Mouse (Mus musculus) midbrain, embryonic 16.5 days (tissue): Measurements from ENCODE around the gene S100a4. TPM values are rescaled to one million over a fixed set of nuclear protein-coding genes. Genes with fewer than 3 reads are reported as not detected.

Experiments used
- ATAC-seq: fragments of 200-750 bp; cut with Nextera tagmentation; 2 replicates; pipeline ENCODE4 v1.8.0; 2017; ENCODE audit warnings: moderate TSS enrichment
- H3K27ac ChIP-seq: fragments of 300-500 bp; sonication (generic); 2 replicates; pipeline ENCODE4 v1.5.1; 2014; ENCODE audit warnings: mild to moderate bottlenecking, low read length, mixed read lengths
- H3K27me3 ChIP-seq: fragments of 300-500 bp; sonication (generic); 2 replicates; pipeline ENCODE4 v1.6.1; 2014; ENCODE audit warnings: low read depth, low read length, mixed read lengths; ENCODE audit not compliant: control insufficient read depth, insufficient read depth
- H3K36me3 ChIP-seq: fragments of 300-500 bp; sonication (generic); 2 replicates; pipeline ENCODE4 v1.6.1; 2014; ENCODE audit warnings: mild to moderate bottlenecking, low read length, moderate library complexity, mixed read lengths; ENCODE audit not compliant: control insufficient read depth, insufficient read depth
- H3K4me1 ChIP-seq: fragments of 300-500 bp; sonication (generic); 2 replicates; pipeline ENCODE4 v1.6.1; 2014; ENCODE audit warnings: mild to moderate bottlenecking, low read length, mixed read lengths; ENCODE audit not compliant: control insufficient read depth, insufficient read depth
- H3K4me2 ChIP-seq: fragments of 300-500 bp; sonication (generic); 2 replicates; pipeline ENCODE4 v1.6.1; 2014; ENCODE audit warnings: mild to moderate bottlenecking, low read length, mixed read lengths
- H3K4me3 ChIP-seq: fragments of 300-500 bp; sonication (generic); 2 replicates; pipeline ENCODE4 v1.5.1; 2014; ENCODE audit warnings: low read depth, mild to moderate bottlenecking, low read length, moderate library complexity, mixed read lengths
- H3K9ac ChIP-seq: fragments of 300-500 bp; sonication (generic); 2 replicates; pipeline ENCODE4 v1.6.1; 2014; ENCODE audit warnings: low read depth, low read length, mixed read lengths
- H3K9me3 ChIP-seq: fragments of 300-500 bp; sonication (generic); replicated peaks from 2 replicates; pipeline ENCODE4 v1.6.1; 2014; ENCODE audit warnings: mild to moderate bottlenecking, low read length, mixed read lengths; ENCODE audit not compliant: control insufficient read depth, poor library complexity, severe bottlenecking
- WGBS: fragments of 180-500 bp; shearing (Covaris S2); extraction: QIAGEN DNeasy Blood & Tissue Kit; methylation state at CpG from one replicate; pipeline ENCODE4 v1.1.7; 2014; 5-methylcytosine and 5-hydroxymethylcytosine counted together
- polyA plus RNA-seq: library from polyadenylated mRNA; unstranded; fragments of >200 nt; fragmentation: Nextera tagmentation; extraction: Ambion mirVana; gene quantifications from 2 replicates; pipeline ENCODE4 v1.2.1, GENCODE M21; 2015

The S100a4 gene
- polyA plus RNA-seq, 1 experiment from 2014 or later = not detected

DNA sequence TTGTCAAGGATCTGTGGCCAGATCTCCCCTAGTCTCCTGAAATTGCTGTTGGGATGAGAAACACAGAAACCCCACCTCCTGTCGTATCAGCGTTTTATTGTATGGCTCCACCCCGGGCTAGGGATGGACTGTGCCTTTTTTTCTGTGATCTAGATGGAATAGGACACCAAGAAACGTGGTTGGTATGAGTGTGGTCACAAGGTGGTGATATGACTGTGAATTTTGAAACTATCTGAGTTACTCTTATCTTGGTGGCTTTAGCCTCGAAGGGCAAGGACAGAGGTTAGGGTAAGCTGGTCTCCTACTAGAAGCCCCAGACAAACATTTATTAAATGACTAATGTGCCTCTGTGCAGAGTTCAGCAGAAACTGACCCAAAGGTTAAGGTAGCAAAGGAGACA lies 8.0 kb upstream of the S100a4 start:
- H3K4me1 ChIP-seq = no peaks in the 10 kb centered on the region
- H3K4me3 ChIP-seq = no peak overlapping the region
- H3K36me3 ChIP-seq = no peaks in the 10 kb centered on the region
- no peak for ATAC-seq
- H3K9ac ChIP-seq = no peak overlapping the region
- no peaks in the 10 kb centered on the region for H3K27me3 ChIP-seq
- H3K4me2 ChIP-seq = no peak overlapping the region
- no peak overlapping the region for H3K27ac ChIP-seq
- 84% methylated on average over 5 of the region's 5 CpGs for WGBS
- no peaks in the 10 kb centered on the region for H3K9me3 ChIP-seq

DNA sequence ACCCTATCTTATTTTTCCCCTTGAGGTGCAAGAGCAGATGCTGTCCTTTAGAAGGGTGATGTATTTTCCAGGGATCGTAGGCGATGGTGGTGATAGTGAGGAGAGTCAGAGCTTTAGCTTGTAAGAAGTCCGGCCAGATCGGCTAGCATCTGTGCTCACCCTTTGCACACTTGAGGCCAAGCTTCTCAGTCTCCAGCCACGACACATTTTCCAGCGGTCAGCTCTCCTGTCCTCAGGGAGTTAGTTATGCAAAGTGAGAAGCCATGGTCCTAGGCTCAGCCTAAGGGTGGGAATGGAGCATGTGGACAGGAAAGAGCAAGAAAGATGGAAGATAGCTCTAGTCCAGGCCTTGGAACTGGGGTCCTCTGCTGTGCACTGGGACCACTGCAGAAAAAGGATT lies 6.8 kb upstream of the S100a4 start:
- no peaks in the 10 kb centered on the region for H3K36me3 ChIP-seq
- H3K27me3 ChIP-seq = no peaks in the 10 kb centered on the region
- no peak overlapping the region for H3K9ac ChIP-seq
- no peak overlapping the region for H3K4me3 ChIP-seq
- ATAC-seq = no peak
- 89% methylated on average over 6 of the region's 6 CpGs for WGBS
- no peak overlapping the region for H3K27ac ChIP-seq
- no peak overlapping the region for H3K4me2 ChIP-seq
- H3K4me1 ChIP-seq = no peaks in the 10 kb centered on the region
- no peaks in the 10 kb centered on the region for H3K9me3 ChIP-seq

DNA sequence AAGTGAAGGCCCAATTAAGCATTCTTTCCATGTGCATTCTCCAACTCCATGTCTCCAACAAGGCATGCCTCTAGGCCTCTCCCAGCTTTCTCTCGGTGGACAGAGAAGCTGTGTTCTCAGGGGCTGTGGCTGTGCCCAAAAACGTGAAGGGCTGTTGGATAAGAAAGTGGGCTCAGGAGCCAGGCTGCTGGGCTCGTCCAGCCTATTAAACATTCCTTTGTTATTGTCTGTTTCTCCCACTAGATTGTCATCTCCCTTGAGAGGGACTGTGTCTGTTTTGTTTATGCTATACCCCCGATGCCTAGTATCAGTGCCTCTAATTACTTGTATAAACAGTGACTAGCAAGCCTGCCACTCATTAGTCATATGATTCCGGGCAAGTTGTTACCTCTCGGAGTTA lies 5.8 kb upstream of the S100a4 start:
- 62% methylated on average over 6 of the region's 6 CpGs for whole genome bisulfite sequencing
- Histone ChIP-seq H3K36me3 (no peaks in the 10 kb centered on the region), H3K27ac (no peak overlapping the region), H3K9me3 (no peaks in the 10 kb centered on the region), H3K27me3 (no peaks in the 10 kb centered on the region), H3K4me1 (no peaks in the 10 kb centered on the region), H3K4me3 (no peak overlapping the region), H3K9ac (no peak overlapping the region), H3K4me2 (no peak overlapping the region)
- no peak for ATAC-seq

DNA sequence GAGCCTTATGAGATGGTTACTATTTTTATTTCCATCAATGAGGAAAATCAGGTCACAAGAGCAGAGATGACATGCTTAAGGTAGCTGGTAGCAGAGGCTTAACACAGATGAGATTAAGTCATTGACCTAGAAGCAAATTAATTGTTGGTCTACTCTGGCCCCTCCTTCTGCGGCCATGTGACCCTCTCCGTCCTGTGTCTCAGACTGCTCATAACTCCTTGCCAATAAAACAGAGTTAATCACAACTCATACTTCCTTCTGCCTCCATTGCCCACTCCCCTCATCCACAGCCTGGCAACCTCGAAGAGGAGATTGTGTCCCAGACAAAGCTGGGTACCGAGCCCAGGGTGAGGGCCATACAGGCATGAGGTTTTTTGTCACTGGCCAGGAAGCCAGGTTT lies 5.4 kb upstream of the S100a4 start:
- Histone ChIP-seq H3K4me1 (no peaks in the 10 kb centered on the region), H3K4me3 (no peak overlapping the region), H3K27ac (no peak overlapping the region), H3K9me3 (no peaks in the 10 kb centered on the region), H3K36me3 (no peaks in the 10 kb centered on the region), H3K27me3 (no peaks in the 10 kb centered on the region), H3K9ac (no peak overlapping the region), H3K4me2 (no peak overlapping the region)
- WGBS = 76% methylated on average over 4 of the region's 4 CpGs
- ATAC-seq = no peak

DNA sequence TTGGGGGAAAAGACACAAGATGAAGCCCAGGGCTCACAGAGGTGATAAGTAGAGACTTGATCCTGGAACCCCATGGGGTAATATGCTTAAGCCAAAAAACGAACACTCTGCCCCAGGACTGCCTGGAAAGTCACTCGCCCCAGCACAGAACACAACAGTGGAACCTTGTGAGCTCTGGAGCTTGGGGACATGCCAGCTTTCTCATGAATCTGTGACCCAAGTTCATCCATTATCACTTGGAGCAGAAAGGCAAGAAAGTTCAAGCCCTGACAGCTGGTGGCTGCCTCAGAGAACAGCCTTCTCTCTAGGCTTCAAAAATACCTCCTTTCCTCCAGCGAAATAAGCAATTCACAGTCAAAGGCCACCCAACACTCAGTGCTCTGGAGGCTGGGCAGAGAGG lies 4.2 kb upstream of the S100a4 start:
- Histone ChIP-seq H3K4me1 (no peaks in the 10 kb centered on the region), H3K4me2 (no peak overlapping the region), H3K27ac (no peak overlapping the region), H3K36me3 (no peaks in the 10 kb centered on the region), H3K9me3 (no peaks in the 10 kb centered on the region), H3K9ac (no peak overlapping the region), H3K4me3 (no peak overlapping the region), H3K27me3 (no peaks in the 10 kb centered on the region)
- WGBS = 76% methylated on average over 3 of the region's 3 CpGs
- ATAC-seq = no peak

DNA sequence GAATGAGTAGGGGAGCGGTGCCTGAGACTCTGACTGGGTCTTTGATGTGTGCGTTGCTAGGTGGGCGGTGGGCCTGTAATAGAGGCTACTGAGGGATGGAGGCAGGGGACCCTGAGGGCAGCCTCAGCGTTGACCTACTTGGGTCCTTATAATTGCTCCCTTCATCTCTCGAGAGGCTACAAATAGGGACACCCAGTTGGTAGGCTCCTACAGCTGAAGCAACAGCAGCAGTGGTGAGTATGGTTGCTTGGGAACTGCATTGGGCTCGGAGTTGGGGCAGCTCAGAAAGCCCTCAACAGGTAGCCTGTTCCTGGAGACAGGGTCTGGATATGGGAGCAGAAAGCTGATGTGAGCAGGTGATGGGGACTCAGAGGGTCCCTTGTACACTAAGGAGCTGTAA lies 3.5 kb upstream of the S100a4 start:
- Histone ChIP-seq H3K9me3 (no peaks in the 10 kb centered on the region), H3K4me3 (no peak overlapping the region), H3K27me3 (no peaks in the 10 kb centered on the region), H3K27ac (no peak overlapping the region), H3K4me1 (no peaks in the 10 kb centered on the region; the same call in 1 of the 2 replicates), H3K36me3 (no peaks in the 10 kb centered on the region), H3K9ac (no peak overlapping the region), H3K4me2 (no peak overlapping the region)
- 83% methylated on average over 6 of the region's 6 CpGs for WGBS
- ATAC-seq = no peak

DNA sequence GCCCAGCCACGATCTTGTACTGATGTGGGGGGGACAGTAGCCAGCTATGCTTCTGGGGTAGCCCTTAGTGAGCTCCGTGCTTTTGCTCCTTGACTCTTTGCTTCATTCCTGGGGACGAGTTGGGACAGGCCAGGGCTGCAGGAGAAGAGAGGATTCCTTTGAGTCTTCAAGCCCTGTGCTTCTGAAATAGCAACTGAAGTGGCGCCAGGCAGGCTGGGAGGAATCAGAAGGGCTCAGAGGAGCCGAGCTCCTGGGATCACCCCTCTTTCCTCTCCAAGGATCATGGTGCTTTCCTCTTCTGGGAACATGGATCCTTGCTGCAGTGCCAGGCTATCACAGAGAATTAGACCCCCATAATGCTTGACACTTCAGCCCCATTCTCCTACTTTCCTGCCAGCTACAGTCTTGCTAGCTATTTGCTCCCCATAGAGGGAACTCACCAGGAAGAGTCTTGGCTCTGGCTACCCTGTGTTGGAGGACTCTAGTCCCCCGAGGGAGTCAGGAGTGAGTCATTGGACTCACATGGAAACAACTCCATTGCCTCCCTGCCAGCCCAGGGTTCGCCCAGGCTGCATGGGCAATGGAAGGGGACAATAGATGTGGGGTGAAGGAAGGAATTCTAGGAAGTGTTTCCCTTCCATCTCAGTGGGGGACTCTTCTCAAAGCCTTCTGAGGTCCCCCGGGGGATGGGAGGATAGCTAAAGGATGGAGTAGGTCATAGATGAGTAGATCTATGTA lies 2.9 kb upstream of the S100a4 start:
- H3K27ac ChIP-seq = no peak overlapping the region
- H3K4me1 ChIP-seq = no peaks in the 10 kb centered on the region; the same call in 1 of the 2 replicates
- H3K4me3 ChIP-seq = no peak overlapping the region
- H3K36me3 ChIP-seq = no peaks in the 10 kb centered on the region
- no peaks in the 10 kb centered on the region for H3K9me3 ChIP-seq
- no peak overlapping the region for H3K9ac ChIP-seq
- no peaks in the 10 kb centered on the region for H3K27me3 ChIP-seq
- WGBS = 79% methylated on average over 8 of the region's 8 CpGs
- no peak for ATAC-seq
- no peak overlapping the region for H3K4me2 ChIP-seq

DNA sequence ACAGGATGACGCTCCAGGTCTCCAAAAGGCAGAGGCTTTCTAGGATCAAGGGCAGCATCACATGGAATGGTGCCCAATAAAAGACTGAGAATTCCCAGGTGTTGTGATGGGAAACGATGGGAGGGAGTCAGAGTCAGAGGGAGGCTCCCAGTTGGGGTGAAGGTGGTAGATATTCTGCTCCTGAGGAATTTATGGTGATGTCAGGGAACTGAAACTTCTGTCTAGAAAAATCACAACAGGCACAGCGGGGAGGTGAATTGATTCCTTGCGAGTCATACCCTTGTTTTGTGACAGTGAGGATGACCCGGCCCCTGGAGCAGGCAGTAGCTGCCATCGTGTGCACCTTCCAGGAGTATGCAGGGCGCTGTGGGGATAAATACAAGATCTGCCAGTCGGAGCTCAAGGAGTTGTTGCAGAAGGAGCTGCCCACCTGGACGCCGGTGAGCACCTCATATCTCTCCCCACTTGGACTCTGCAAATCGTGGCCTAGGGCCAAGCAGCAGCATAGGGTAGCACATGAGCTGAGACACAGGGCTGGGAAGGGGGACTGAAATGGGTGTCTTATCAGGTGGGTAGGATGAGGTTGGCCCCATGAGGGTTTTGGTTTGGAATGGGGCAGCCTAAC lies 2.0 kb upstream of the S100a4 start, which contains the start of gene Gm42674:
Gene Gm42674 (plus strand): TSS at position 419 of the 625 bp plus-strand sequence.
- H3K4me3 ChIP-seq = no peak within 1 kb of the TSS
- no peaks in the 10 kb centered on the region for H3K27me3 ChIP-seq
- H3K9ac ChIP-seq = no peak within 1 kb of the TSS
- H3K9me3 ChIP-seq = no peaks in the 10 kb centered on the region
- 82% methylated on average over 11 of the region's 11 CpGs for WGBS
- H3K27ac ChIP-seq = no peak within 1 kb of the TSS
- no peaks in the 10 kb centered on the region for H3K36me3 ChIP-seq
- no peak for ATAC-seq
- no peaks in the 10 kb centered on the region; the same call in 1 of the 2 replicates for H3K4me1 ChIP-seq
- H3K4me2 ChIP-seq = no peak within 1 kb of the TSS

DNA sequence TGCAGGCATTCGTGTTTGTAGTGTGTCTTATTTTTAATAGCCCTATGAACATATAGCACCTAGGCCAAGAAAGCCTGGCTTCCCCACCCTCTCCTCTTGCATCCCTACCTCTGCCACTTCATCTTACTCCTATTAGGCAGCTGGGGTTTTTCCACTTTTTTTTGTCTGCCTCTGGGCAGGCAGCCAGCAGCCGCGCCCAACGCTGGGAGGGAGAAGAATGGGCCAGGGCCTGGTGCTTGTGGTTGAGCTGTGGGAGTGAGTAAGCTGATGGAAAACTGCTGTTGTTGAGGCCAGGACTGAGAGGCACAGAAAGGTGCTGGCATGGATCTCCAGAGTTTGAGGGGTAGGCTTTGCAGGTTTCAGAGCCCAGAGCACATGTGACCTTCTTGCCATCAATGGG lies 845 bp downstream of the S100a4 start:
- no peaks in the 10 kb centered on the region for H3K36me3 ChIP-seq
- no peak; the same call in 1 of the 2 replicates for ATAC-seq
- no peak overlapping the region for H3K27ac ChIP-seq
- no peaks in the 10 kb centered on the region; the same call in 1 of the 2 replicates for H3K4me1 ChIP-seq
- H3K4me3 ChIP-seq = no peak overlapping the region
- no peak overlapping the region for H3K4me2 ChIP-seq
- no peak overlapping the region for H3K9ac ChIP-seq
- no peaks in the 10 kb centered on the region for H3K27me3 ChIP-seq
- H3K9me3 ChIP-seq = no peaks in the 10 kb centered on the region
- WGBS = 62% methylated on average over 4 of the region's 4 CpGs
